Mouse (Mus musculus) kidney, adult 9 months (tissue): ENCODE measurements at regions not wholly inside any gene's neighbourhood (a gene's known extent, or its start where the extent isn't known, plus 50 kb on each side); places are given as distances from the start of the nearest gene placed in this dataset.
A peak's percentile ranks its signal among the peaks of the same experiment; 100 is the strongest.

Experiments used
- DNase-seq: peaks from one replicate; pipeline ENCODE4 v3.0.0; 2022

DNA sequence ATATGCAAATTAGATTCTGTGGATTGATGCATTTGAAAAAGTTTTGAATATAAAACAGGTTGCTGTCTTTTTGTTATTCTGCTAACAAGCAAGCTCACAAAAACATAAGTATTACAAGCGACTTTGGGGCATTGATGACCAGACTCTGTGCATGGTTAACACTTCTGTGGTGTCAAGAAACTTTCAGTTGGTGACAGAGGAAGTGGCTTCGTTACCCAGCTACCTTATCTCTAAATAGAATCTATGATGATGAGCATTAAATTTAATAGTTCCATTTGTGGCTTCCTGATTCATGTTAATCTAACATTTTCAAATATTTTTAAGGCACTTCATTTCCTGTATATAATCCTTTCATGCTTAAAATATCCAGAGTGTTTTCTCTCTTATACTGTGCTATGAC is 100.8 kb downstream of the Tm2d1 start:
- no peak for DNase-seq

- DNase-seq = no peak
Observed at GRCm38 (mm10) chr4:98258336-98258735, 124.8 kb downstream of the Tm2d1 start.

GRCm38 (mm10) chr4:98257711-98258110 is 125.4 kb downstream of the Tm2d1 start:
- DNase-seq = no peak

DNA sequence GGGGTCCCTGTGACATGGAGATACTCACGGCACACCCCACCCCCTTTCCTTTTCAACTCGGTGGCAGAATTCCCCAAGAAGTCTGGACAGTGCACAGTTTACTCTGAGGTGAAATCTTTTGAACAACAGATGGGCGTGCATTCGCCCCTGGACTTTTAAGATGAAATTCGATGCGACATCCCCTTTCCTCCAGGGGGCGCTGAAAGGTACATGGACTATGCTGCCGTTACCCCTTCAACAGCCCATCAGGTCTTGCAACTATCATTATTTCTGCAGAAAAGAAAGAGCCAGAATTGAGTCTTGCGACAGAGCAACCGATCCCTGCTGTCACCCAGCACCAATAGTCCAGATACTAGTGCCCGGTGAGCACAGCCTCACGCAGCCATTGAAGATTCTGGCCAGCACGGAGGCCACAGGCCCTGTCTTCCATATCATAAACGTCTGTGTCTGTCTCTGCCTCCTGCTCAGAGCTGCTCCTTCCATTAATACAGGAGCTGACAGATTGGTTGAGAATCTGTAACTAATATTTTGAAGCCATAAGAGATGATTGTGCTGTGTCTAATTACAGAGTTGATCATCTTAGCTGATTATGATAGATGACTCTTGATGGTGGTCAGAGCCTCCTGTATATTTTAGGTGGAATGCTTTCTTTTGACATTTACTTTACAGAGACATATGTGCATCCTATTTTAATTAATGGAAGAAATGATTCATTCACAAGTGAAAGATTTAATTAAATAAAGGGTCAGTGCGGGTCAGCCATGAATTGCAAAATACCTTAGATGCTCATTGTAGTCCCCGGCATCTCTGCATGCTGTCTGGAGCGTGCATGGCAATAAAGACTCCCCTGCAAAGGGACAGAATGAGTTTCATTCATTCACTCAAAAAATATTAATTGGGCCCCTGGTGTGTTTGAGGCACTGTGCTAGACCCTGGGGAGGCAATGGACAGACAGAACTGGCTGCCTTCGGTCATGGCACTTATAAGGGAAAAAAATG is 128.0 kb downstream of the Tm2d1 start:
- DNase-seq = peak; percentile 58

DNA sequence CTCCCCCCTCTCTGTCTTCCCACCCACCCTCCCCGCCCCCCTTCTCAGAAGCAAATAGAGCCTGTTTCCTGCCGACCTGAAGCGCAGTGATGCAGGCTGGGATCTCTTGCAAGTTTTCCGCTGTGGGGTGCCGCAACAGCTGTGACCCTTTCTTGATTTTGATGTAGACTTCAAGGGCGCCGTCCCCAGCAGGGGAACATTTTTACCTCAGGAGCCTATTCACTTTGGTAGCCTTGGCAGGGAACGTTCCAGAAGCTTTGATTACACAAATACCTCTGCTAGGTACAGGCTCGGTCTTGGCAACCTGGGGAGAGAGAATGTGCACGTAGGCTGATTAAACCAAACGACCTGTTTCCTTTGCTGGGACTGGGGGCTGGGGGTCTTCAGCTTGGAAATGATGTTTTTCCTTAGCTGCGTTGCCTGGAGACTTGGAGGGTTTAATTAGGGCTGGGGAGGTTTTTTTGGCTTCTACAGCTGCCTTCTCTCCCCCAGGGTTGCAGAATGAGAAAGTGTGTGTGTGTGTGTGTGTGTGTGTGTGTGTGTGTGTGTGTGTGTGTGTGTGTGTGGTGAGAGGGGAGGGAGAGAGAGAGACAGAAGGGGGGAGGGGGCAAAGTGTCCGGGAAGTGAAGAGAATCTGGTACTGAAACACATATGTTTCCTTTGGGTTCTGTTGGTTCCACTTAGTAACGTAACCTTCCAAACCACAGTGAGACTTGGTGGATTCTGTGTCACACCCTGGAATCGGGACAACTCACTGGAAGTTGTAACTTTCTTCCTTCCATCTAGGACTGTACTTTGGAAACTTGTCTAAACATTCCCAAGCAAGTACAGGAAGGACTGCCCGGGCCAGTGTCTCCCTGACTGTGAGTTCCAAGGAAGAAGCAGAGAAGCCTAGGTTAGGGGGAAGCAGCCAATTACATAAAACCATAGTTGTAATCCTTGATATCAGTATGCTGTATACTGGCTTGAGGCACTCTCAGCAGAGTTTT is 138.9 kb downstream of the Tm2d1 start:
- DNase-seq = peak; percentile 15

DNA sequence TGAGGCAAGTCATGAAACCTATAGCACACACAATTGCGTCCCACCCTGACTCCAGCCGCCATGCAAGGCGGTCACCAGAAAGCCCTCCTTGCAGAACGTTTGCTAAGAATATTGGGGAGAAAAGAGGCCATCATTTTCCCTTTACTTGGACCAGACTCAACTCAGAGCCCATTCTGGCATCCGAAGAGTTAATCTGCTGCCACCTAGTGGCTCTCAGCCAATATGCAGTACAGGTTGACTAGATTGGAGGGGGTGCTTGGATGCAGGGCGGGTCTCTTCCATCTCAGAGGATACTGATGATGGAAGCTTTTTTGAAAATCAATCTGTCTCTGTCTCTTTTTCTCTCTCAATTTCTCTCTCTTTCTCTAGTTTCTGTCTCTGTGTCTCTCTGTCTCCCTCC is 139.6 kb downstream of the Tm2d1 start:
- peak; percentile 60 for DNase-seq

- no peak for DNase-seq
Observed at GRCm38 (mm10) chr4:98241921-98242320, 141.2 kb downstream of the Tm2d1 start.

GRCm38 (mm10) chr4:98240289-98240688 is 142.8 kb downstream of the Tm2d1 start:
- DNase-seq = no peak

GRCm38 (mm10) chr4:98238075-98238474 is 145.0 kb downstream of the Tm2d1 start:
- no peak for DNase-seq

DNA sequence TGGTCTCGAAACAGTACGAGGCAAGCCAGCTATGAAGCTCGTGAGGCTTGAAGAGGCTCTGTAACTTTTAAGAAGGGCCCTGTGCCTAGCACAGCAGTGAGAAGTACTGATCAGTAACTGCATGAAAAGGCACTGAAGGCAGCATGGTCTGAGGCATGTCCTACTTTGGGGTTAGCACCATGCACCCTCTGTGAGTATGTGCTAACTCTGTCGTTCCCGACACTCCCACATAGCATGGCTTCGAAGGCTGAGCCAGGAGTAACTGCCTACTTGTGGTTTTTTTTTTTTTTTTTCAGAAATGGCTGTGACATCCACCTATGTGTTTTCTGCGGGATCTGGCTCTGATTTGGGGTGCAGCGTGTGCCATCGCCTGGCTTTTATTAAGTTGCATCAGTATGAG is 145.6 kb downstream of the Tm2d1 start:
- no peak for DNase-seq

DNA sequence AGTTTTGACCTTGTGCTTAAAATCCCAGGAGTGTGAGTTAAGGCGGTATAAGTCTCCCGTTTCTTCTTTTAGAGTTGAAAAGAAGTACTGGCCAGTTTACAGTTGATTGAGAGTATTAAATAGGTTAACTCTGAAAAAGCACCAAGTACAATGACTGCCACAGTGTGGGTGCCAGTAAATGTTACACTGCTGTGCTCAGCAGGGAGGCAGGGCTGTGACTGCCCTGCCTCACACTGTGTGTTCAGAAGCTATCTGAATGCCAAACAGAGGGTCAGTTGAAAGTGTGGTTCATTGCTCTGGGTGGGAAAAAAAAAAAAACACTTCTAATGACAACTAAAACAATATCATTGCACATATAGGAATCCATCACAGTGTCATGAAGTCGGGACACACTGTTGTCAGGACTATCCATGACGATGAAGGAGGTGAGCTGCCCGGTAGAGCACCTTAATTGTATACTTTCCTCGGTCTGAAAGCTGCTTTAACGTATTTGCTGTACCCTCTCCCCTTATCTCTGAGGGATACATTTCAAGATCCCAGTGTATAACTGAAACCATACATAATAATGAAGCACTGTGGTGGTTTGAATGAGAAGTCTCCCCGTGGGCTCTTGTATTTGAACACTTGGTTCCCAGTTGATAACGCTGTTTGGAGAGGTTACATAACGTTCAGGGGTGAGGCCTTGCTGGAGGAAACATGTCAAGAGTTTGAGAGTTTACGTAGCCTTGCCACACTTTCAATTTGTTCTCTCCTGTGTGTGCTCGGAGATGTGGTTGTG is 146.9 kb downstream of the Tm2d1 start:
- no peak for DNase-seq

DNA sequence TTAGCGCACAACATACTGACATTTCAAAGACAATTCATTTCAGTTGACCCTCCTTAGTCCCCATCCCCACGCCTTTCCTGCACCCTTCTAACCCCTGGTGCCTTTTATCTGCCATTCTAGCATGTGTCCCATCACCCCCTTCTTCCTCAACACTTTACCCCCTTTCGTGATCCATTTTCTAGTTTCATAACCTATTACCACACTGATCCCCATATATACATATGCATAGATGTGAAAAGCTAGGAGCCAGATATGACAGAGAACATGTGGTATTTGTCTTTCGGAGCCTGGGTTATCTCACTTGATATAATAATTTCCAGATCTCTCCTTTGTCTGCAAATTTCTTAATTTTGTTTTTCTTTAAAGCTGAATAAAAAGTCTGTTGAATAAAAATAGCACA is 154.9 kb downstream of the Tm2d1 start:
- DNase-seq = no peak

- no peak for DNase-seq
Observed at GRCm38 (mm10) chr4:98224366-98224765, 158.7 kb downstream of the Tm2d1 start.

- no peak for DNase-seq
Observed at GRCm38 (mm10) chr4:98223429-98223828, 159.7 kb downstream of the Tm2d1 start.

GRCm38 (mm10) chr4:98221566-98221965 is 161.5 kb downstream of the Tm2d1 start:
- DNase-seq = peak; percentile 25

DNA sequence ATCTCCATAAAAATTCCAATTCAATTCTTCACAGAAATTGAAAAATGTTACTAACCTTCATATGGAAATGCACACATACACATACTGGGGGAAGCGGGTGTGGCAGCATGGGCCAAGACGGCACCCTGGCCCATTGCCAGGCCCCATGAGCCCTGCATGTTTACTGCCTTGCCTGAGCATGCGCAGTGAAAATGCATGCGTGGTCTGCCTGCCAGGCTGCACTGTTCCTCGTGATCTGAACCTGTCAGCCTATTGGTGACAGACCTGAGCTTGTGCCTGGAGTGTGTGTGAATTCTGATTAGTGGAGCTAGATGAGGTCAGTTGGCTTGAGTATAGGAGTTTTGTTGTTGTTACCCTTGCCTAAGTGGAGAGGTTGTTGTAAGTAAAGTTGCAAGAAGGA is 167.9 kb downstream of the Tm2d1 start:
- no peak for DNase-seq

DNA sequence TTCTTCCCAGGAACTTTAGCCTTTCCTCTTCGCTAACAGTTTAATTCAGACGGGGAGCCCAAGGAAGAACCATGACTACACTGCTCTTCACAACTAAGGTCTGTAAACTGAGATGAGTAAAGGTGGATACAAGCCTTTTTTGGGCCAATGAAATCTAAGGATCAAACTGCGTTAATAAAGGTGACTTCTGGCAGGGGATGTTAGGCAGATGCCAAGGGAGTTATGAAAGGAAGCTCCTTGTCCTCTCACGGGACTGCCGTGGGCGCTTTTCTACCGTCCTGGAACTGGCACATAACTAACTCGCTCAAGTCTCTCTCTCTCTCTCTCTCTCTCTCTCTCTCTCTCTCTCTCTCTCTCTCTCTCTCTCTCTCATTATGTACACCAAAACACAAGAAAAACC is 175.7 kb downstream of the Tm2d1 start:
- DNase-seq = no peak

GRCm38 (mm10) chr4:98206245-98206970 is 176.7 kb downstream of the Tm2d1 start:
- DNase-seq = no peak

DNA sequence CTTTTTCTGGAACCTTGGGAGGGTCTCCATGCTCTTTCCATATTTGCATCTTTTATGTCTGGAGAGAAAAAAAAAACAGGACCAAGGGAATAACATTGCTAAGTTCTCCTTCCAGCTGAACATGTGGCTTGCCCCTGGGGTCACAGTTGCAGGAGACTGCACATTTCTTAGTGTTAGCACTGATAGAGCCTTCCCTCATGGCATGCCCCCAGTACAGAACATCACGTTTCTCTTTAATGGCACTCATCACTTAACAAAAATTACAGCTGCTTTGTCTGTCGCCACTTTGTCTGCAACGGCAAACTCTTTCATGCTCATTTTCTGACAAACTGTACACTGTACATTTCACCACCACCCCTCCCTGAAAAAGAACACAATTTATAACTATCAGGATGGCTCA is 180.0 kb downstream of the Tm2d1 start:
- DNase-seq = no peak

- DNase-seq = no peak
Observed at GRCm38 (mm10) chr4:98202232-98202631, 180.9 kb downstream of the Tm2d1 start.

DNA sequence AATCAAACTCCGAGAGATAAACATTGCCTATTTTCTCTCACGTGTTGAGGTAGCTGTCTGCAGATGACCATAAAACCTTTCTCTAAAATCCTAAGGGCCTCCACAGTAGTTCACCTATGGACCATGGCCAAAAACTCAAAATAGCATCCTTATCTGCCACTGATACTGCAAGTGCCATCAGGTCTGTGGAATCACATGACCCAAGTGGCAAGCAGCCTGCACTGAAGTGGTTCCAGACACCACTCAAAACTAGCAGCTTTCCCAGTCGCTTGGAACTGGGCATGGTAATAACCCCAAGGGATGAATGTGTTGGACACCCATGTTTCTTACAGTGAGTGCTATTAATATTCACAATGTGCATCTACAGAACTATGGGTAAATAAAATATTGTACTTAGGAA is 182.0 kb downstream of the Tm2d1 start:
- no peak for DNase-seq

DNA sequence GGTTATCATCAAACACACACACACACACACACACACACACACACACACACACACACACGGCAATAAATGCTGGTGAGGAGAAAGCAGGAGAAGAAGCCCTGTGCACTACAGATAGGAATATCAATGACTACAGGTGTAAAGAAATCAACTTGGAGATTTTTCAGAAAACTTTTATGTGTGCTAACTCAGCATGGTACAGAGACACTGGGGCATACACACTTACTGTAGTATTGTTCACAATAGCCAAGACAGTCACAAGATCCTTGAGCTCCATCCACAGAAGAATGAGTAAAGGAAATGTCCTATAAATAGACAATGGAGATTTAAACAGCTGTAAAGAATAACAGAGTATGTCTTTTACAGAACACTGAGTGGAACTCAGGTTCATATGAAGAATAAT is 182.4 kb downstream of the Tm2d1 start:
- no peak for DNase-seq
